Mouse (Mus musculus): ENCODE data around the gene BC024978. TPM values are rescaled to one million over a fixed set of nuclear protein-coding genes. Genes with fewer than 3 reads are reported as not detected.
"Not testable (repeated sequence)": the region's sequence is repeated elsewhere in the genome, so short reads cannot be mapped to it uniquely, and the experiment has no call there.

The BC024978 gene
- polyA plus RNA-seq, 1 experiment, result 2.3 TPM

GRCm38 (mm10) chr7:27231693-27232331 lies 36.2 kb downstream of the BC024978 start:
- TF ChIP-seq FLI1 (IDR thresholded peaks at IDR 0.05; ENCODE audit: low read length) (no peak), GATA1 (IDR thresholded peaks at IDR 0.05; ENCODE audit: borderline replicate concordance, low read length) (no peak)

GRCm38 (mm10) chr7:27232781-27233281 lies 37.2 kb downstream of the BC024978 start, which contains the start of gene Coq8b:
Coq8b (plus strand) TSS chr7:27233023.
- TF ChIP-seq FLI1 (IDR thresholded peaks at IDR 0.05; ENCODE audit: low read length) (no peak), GATA1 (IDR thresholded peaks at IDR 0.05; ENCODE audit: borderline replicate concordance, low read length) (no peak)
- Histone ChIP-seq H3K27me3 (replicated peaks) (no peaks in the 10 kb centered on the region), H3K9me3 (no peaks in the 10 kb centered on the region), H3K36me3 (replicated peaks; ENCODE audit: low read length) (peaks cover 27% of the 10 kb centered on the region), H3K4me3 (replicated peaks) (peak within 1 kb of the TSS; percentile 92), H3K4me1 (peaks cover 44% of the 10 kb centered on the region)

More at GRCm38 (mm10) chr7:27231693-27232331, 36.2 kb downstream of the BC024978 start:
- H3K9me3 ChIP-seq, result no peaks in the 10 kb centered on the region
- H3K4me1 ChIP-seq, result peaks cover 54% of the 10 kb centered on the region
- peak overlapping the region; percentile 73 for H3K4me3 ChIP-seq (replicated peaks)
- H3K36me3 ChIP-seq (replicated peaks; ENCODE audit: low read length), result peaks cover 18% of the 10 kb centered on the region
- H3K27me3 ChIP-seq (replicated peaks), result no peaks in the 10 kb centered on the region

- peaks cover 41% of the 10 kb centered on the region for H3K4me1 ChIP-seq
- TF ChIP-seq GATA1 (IDR thresholded peaks at IDR 0.05; ENCODE audit: borderline replicate concordance, low read length), result no peak
- no peak for TF ChIP-seq FLI1 (IDR thresholded peaks at IDR 0.05; ENCODE audit: low read length)
- H3K9me3 ChIP-seq, result no peaks in the 10 kb centered on the region
- H3K4me3 ChIP-seq (replicated peaks), result peak overlapping the region; percentile 92
- peaks cover 31% of the 10 kb centered on the region for H3K36me3 ChIP-seq (replicated peaks; ENCODE audit: low read length)
- no peaks in the 10 kb centered on the region for H3K27me3 ChIP-seq (replicated peaks)
Measured at GRCm38 (mm10) chr7:27233300-27233699, 37.7 kb downstream of the BC024978 start.

GRCm38 (mm10) chr7:27235726-27236125 lies 40.1 kb downstream of the BC024978 start:
- Histone ChIP-seq H3K4me3 (replicated peaks) (peak overlapping the region; percentile 3), H3K9me3 (no peaks in the 10 kb centered on the region), H3K27me3 (replicated peaks) (no peaks in the 10 kb centered on the region), H3K36me3 (replicated peaks; ENCODE audit: low read length) (peaks cover 54% of the 10 kb centered on the region), H3K4me1 (peaks cover 36% of the 10 kb centered on the region)
- TF ChIP-seq GATA1 (IDR thresholded peaks at IDR 0.05; ENCODE audit: borderline replicate concordance, low read length) (no peak), FLI1 (IDR thresholded peaks at IDR 0.05; ENCODE audit: low read length) (no peak)

- Histone ChIP-seq H3K27me3 (replicated peaks) (no peaks in the 10 kb centered on the region), H3K4me3 (replicated peaks) (no peak overlapping the region), H3K4me1 (peaks cover 20% of the 10 kb centered on the region), H3K36me3 (replicated peaks; ENCODE audit: low read length) (peaks cover 72% of the 10 kb centered on the region), H3K9me3 (no peaks in the 10 kb centered on the region)
- no peak for TF ChIP-seq FLI1 (IDR thresholded peaks at IDR 0.05; ENCODE audit: low read length)
Measured at GRCm38 (mm10) chr7:27237527-27237926, 41.9 kb downstream of the BC024978 start.

- H3K4me1 ChIP-seq, result peaks cover 13% of the 10 kb centered on the region
Measured at GRCm38 (mm10) chr7:27238568-27238967, 43.0 kb downstream of the BC024978 start.

GRCm38 (mm10) chr7:27243211-27243610 lies 47.6 kb downstream of the BC024978 start:
- Histone ChIP-seq H3K4me3 (replicated peaks) (no peak overlapping the region), H3K36me3 (replicated peaks; ENCODE audit: low read length) (peaks cover 87% of the 10 kb centered on the region), H3K27me3 (replicated peaks) (no peaks in the 10 kb centered on the region), H3K9me3 (0 out of 2 replicates have a peak, but pooled peaks cover 3% of the 10 kb centered on the region), H3K4me1 (no peaks in the 10 kb centered on the region)
- TF ChIP-seq FLI1 (IDR thresholded peaks at IDR 0.05; ENCODE audit: low read length) (no peak), GATA1 (IDR thresholded peaks at IDR 0.05; ENCODE audit: borderline replicate concordance, low read length) (no peak)

More at GRCm38 (mm10) chr7:27238568-27238967, 43.0 kb downstream of the BC024978 start:
- TF ChIP-seq FLI1 (IDR thresholded peaks at IDR 0.05; ENCODE audit: low read length), result no peak
- no peak for TF ChIP-seq GATA1 (IDR thresholded peaks at IDR 0.05; ENCODE audit: borderline replicate concordance, low read length)
- peaks cover 82% of the 10 kb centered on the region for H3K36me3 ChIP-seq (replicated peaks; ENCODE audit: low read length)
- no peaks in the 10 kb centered on the region for H3K27me3 ChIP-seq (replicated peaks)
- H3K4me3 ChIP-seq (replicated peaks), result no peak overlapping the region
- H3K9me3 ChIP-seq, result no peaks in the 10 kb centered on the region

- not testable (repeated sequence) for H3K27me3 ChIP-seq (replicated peaks); H3K9me3 ChIP-seq; H3K4me3 ChIP-seq (replicated peaks); H3K4me1 ChIP-seq
- peaks cover 79% of the 10 kb centered on the region for H3K36me3 ChIP-seq (replicated peaks; ENCODE audit: low read length)
Measured at GRCm38 (mm10) chr7:27244088-27244487, 48.5 kb downstream of the BC024978 start.

GRCm38 (mm10) chr7:27249146-27249545 lies 53.6 kb downstream of the BC024978 start:
- H3K36me3 ChIP-seq (replicated peaks; ENCODE audit: low read length), result peaks cover 79% of the 10 kb centered on the region
- no peaks in the 10 kb centered on the region for H3K27me3 ChIP-seq (replicated peaks)
- H3K9me3 ChIP-seq, result 0 out of 2 replicates have a peak, but pooled peaks cover 3% of the 10 kb centered on the region
- H3K4me3 ChIP-seq (replicated peaks), result no peak overlapping the region
- TF ChIP-seq FLI1 (IDR thresholded peaks at IDR 0.05; ENCODE audit: low read length) (no peak), GATA1 (IDR thresholded peaks at IDR 0.05; ENCODE audit: borderline replicate concordance, low read length) (no peak)
- peaks cover 17% of the 10 kb centered on the region for H3K4me1 ChIP-seq

- Histone ChIP-seq H3K27me3 (replicated peaks) (no peaks in the 10 kb centered on the region), H3K9me3 (0 out of 2 replicates have a peak, but pooled peaks cover 8% of the 10 kb centered on the region), H3K4me1 (peaks cover 23% of the 10 kb centered on the region), H3K4me3 (replicated peaks) (no peak overlapping the region), H3K36me3 (replicated peaks; ENCODE audit: low read length) (peaks cover 80% of the 10 kb centered on the region)
- TF ChIP-seq FLI1 (IDR thresholded peaks at IDR 0.05; ENCODE audit: low read length) (no peak), GATA1 (IDR thresholded peaks at IDR 0.05; ENCODE audit: borderline replicate concordance, low read length) (no peak)
Measured at GRCm38 (mm10) chr7:27249928-27250327, 54.3 kb downstream of the BC024978 start.
